Mouse (Mus musculus): Measurements from ENCODE around the gene Cat. TPM values are rescaled to one million over a fixed set of nuclear protein-coding genes. Genes with fewer than 3 reads are reported as not detected.

Gene Cat
- polyA plus RNA-seq, 1 experiment from 2014 or later = 102 TPM

- Histone ChIP-seq H3K36me3 (no peaks in the 10 kb centered on the region), H3K4me1 (replicated peaks) (no peaks in the 10 kb centered on the region), H3K4me2 (no peak overlapping the region), H3K27ac (no peak overlapping the region), H3K9ac (no peak overlapping the region), H3K4me3 (replicated peaks) (no peak overlapping the region), H3K27me3 (no peaks in the 10 kb centered on the region), H3K9me3 (replicated peaks) (no peaks in the 10 kb centered on the region)
- DNase-seq = no peak
- 52% methylated on average over 2 of the region's 2 CpGs for WGBS (ENCODE audit: insufficient replicate concordance)
- ATAC-seq (ENCODE audit: low read depth) = no peak
Measured at GRCm38 (mm10) chr2:103435110-103435509, 49.9 kb downstream of the Cat start.

GRCm38 (mm10) chr2:103432695-103433275, 52.2 kb downstream of the Cat start:
- WGBS (ENCODE audit: insufficient replicate concordance) = 41% methylated on average over 8 of the region's 8 CpGs
- H3K27me3 ChIP-seq = no peaks in the 10 kb centered on the region
- no peak overlapping the region for H3K27ac ChIP-seq
- no peak for DNase-seq
- no peak overlapping the region for H3K9ac ChIP-seq
- H3K4me3 ChIP-seq (replicated peaks) = no peak overlapping the region
- H3K36me3 ChIP-seq = no peaks in the 10 kb centered on the region
- no peaks in the 10 kb centered on the region for H3K9me3 ChIP-seq (replicated peaks)
- H3K4me1 ChIP-seq (replicated peaks) = no peaks in the 10 kb centered on the region
- no peak overlapping the region for H3K4me2 ChIP-seq
- no peak for ATAC-seq (ENCODE audit: low read depth)

- no peak for DNase-seq
- 32% methylated on average over 1 of the region's 1 CpGs for WGBS (ENCODE audit: insufficient replicate concordance)
- no peak overlapping the region for H3K4me2 ChIP-seq
- no peak overlapping the region for H3K27ac ChIP-seq
- H3K9ac ChIP-seq = no peak overlapping the region
- no peak for ATAC-seq (ENCODE audit: low read depth)
- H3K9me3 ChIP-seq (replicated peaks) = no peaks in the 10 kb centered on the region
- no peak overlapping the region for H3K4me3 ChIP-seq (replicated peaks)
- no peaks in the 10 kb centered on the region for H3K36me3 ChIP-seq
- no peaks in the 10 kb centered on the region for H3K4me1 ChIP-seq (replicated peaks)
- no peaks in the 10 kb centered on the region for H3K27me3 ChIP-seq
Measured at GRCm38 (mm10) chr2:103430712-103431111, 54.2 kb downstream of the Cat start.

GRCm38 (mm10) chr2:103428356-103428755, 56.6 kb downstream of the Cat start:
- Histone ChIP-seq H3K27me3 (0 out of 2 replicates have a peak, but pooled peaks cover 3% of the 10 kb centered on the region), H3K4me3 (replicated peaks) (no peak overlapping the region), H3K9me3 (replicated peaks) (no peaks in the 10 kb centered on the region), H3K9ac (no peak overlapping the region), H3K27ac (no peak overlapping the region), H3K4me2 (no peak overlapping the region), H3K4me1 (replicated peaks) (no peaks in the 10 kb centered on the region), H3K36me3 (no peaks in the 10 kb centered on the region)
- DNase-seq = no peak
- WGBS (ENCODE audit: insufficient replicate concordance) = 59% methylated on average over 3 of the region's 3 CpGs
- ATAC-seq (ENCODE audit: low read depth) = no peak

GRCm38 (mm10) chr2:103425456-103426063, 59.4 kb downstream of the Cat start:
- Histone ChIP-seq H3K27me3 (0 out of 2 replicates have a peak, but pooled peaks cover 3% of the 10 kb centered on the region), H3K36me3 (no peaks in the 10 kb centered on the region), H3K4me3 (replicated peaks) (no peak overlapping the region), H3K4me2 (no peak overlapping the region), H3K9me3 (replicated peaks) (no peaks in the 10 kb centered on the region), H3K4me1 (replicated peaks) (no peaks in the 10 kb centered on the region), H3K27ac (no peak overlapping the region), H3K9ac (no peak overlapping the region)
- 49% methylated on average over 11 of the region's 11 CpGs for WGBS (ENCODE audit: insufficient replicate concordance)
- ATAC-seq (ENCODE audit: low read depth) (no peak), DNase-seq (no peak)

GRCm38 (mm10) chr2:103424349-103425026, 60.5 kb downstream of the Cat start:
- H3K27ac ChIP-seq = no peak overlapping the region
- H3K27me3 ChIP-seq = 0 out of 2 replicates have a peak, but pooled peaks cover 3% of the 10 kb centered on the region
- DNase-seq (peak; percentile 24), ATAC-seq (ENCODE audit: low read depth) (no peak)
- no peaks in the 10 kb centered on the region for H3K4me1 ChIP-seq (replicated peaks)
- no peak overlapping the region for H3K4me3 ChIP-seq (replicated peaks)
- H3K9me3 ChIP-seq (replicated peaks) = no peaks in the 10 kb centered on the region
- WGBS (ENCODE audit: insufficient replicate concordance) = 21% methylated on average over 12 of the region's 12 CpGs
- H3K9ac ChIP-seq = no peak overlapping the region
- H3K36me3 ChIP-seq = no peaks in the 10 kb centered on the region
- no peak overlapping the region for H3K4me2 ChIP-seq

- Histone ChIP-seq H3K9ac (no peak overlapping the region), H3K4me3 (replicated peaks) (no peak overlapping the region), H3K36me3 (no peaks in the 10 kb centered on the region), H3K27ac (no peak overlapping the region), H3K4me2 (no peak overlapping the region), H3K4me1 (replicated peaks) (no peaks in the 10 kb centered on the region), H3K9me3 (replicated peaks) (no peaks in the 10 kb centered on the region), H3K27me3 (0 out of 2 replicates have a peak, but pooled peaks cover 3% of the 10 kb centered on the region)
- ATAC-seq (ENCODE audit: low read depth) = no peak
- WGBS (ENCODE audit: insufficient replicate concordance) = 66% methylated on average over 12 of the region's 12 CpGs
- no peak for DNase-seq
Measured at GRCm38 (mm10) chr2:103423884-103424283, 61.1 kb downstream of the Cat start.

- H3K27me3 ChIP-seq = 0 out of 2 replicates have a peak, but pooled peaks cover 3% of the 10 kb centered on the region
- 60% methylated on average over 15 of the region's 15 CpGs for whole genome bisulfite sequencing (ENCODE audit: insufficient replicate concordance)
- H3K4me3 ChIP-seq (replicated peaks) = no peak overlapping the region
- DNase-seq (no peak), ATAC-seq (ENCODE audit: low read depth) (no peak)
- no peak overlapping the region for H3K4me2 ChIP-seq
- no peak overlapping the region for H3K27ac ChIP-seq
- H3K4me1 ChIP-seq (replicated peaks) = no peaks in the 10 kb centered on the region
- H3K9me3 ChIP-seq (replicated peaks) = no peaks in the 10 kb centered on the region
- H3K9ac ChIP-seq = no peak overlapping the region
- H3K36me3 ChIP-seq = no peaks in the 10 kb centered on the region
Measured at GRCm38 (mm10) chr2:103420650-103421507, 64.1 kb downstream of the Cat start.

GRCm38 (mm10) chr2:103415774-103416173, 69.2 kb downstream of the Cat start:
- Histone ChIP-seq H3K9me3 (replicated peaks) (no peaks in the 10 kb centered on the region), H3K4me3 (replicated peaks) (no peak overlapping the region), H3K36me3 (no peaks in the 10 kb centered on the region), H3K27me3 (no peaks in the 10 kb centered on the region), H3K4me1 (replicated peaks) (no peaks in the 10 kb centered on the region), H3K4me2 (no peak overlapping the region), H3K27ac (no peak overlapping the region), H3K9ac (no peak overlapping the region)
- no peak for DNase-seq
- ATAC-seq (ENCODE audit: low read depth) = no peak
- WGBS (ENCODE audit: insufficient replicate concordance) = 49% methylated on average over 3 of the region's 3 CpGs

- ATAC-seq (ENCODE audit: low read depth) = no peak
- Histone ChIP-seq H3K36me3 (no peaks in the 10 kb centered on the region), H3K9ac (no peak overlapping the region), H3K4me3 (replicated peaks) (no peak overlapping the region), H3K27ac (no peak overlapping the region), H3K4me2 (no peak overlapping the region), H3K4me1 (replicated peaks) (no peaks in the 10 kb centered on the region), H3K9me3 (replicated peaks) (no peaks in the 10 kb centered on the region), H3K27me3 (no peaks in the 10 kb centered on the region)
- DNase-seq = no peak
- 55% methylated on average over 5 of the region's 5 CpGs for WGBS (ENCODE audit: insufficient replicate concordance)
Measured at GRCm38 (mm10) chr2:103413381-103413780, 71.6 kb downstream of the Cat start.

GRCm38 (mm10) chr2:103411816-103412215, 73.1 kb downstream of the Cat start:
- no peak overlapping the region for H3K27ac ChIP-seq
- no peak overlapping the region for H3K4me2 ChIP-seq
- H3K9ac ChIP-seq = no peak overlapping the region
- no peak for DNase-seq
- H3K9me3 ChIP-seq (replicated peaks) = no peaks in the 10 kb centered on the region
- ATAC-seq (ENCODE audit: low read depth) = no peak
- H3K36me3 ChIP-seq = no peaks in the 10 kb centered on the region
- no peaks in the 10 kb centered on the region for H3K27me3 ChIP-seq
- 76% methylated on average over 3 of the region's 3 CpGs for WGBS (ENCODE audit: insufficient replicate concordance)
- no peak overlapping the region for H3K4me3 ChIP-seq (replicated peaks)
- no peaks in the 10 kb centered on the region for H3K4me1 ChIP-seq (replicated peaks)
